Mouse (Mus musculus): ENCODE results near the gene Hand2. TPM values are rescaled to one million over a fixed set of nuclear protein-coding genes. Genes with fewer than 3 reads are reported as not detected.

The Hand2 gene
- total and polyA plus RNA-seq, 3 experiments: not detected

- H3K9ac ChIP-seq (ENCODE audit: control insufficient read depth, low read depth, low read length, poor library complexity, severe bottlenecking): no peak overlapping the region
- TF ChIP-seq ETS1 (IDR thresholded peaks at IDR 0.05; ENCODE audit: low read depth, low read length) (no peak), KAT2A (conservative IDR thresholded peaks at IDR 0.05; ENCODE audit: low read depth, low read length) (no peak), NELFE (IDR thresholded peaks at IDR 0.05; ENCODE audit: low read depth, low read length) (no peak), HCFC1 (IDR thresholded peaks at IDR 0.05; ENCODE audit: low read depth, low read length) (no peak), TAL1 (IDR thresholded peaks at IDR 0.05; ENCODE audit: low read length) (no peak), MEF2A (IDR thresholded peaks at IDR 0.05; ENCODE audit: extremely low read depth, insufficient replicate concordance, low read depth, low read length, poor library complexity, severe bottlenecking) (no peak), MYC (IDR thresholded peaks at IDR 0.05; ENCODE audit: low read depth, low read length) (no peak), RCOR1 (IDR thresholded peaks at IDR 0.05; ENCODE audit: low read depth, low read length) (no peak), POLR2A (IDR thresholded peaks at IDR 0.05; ENCODE audit: control insufficient read depth in 1 of 2, insufficient read depth in 1 of 2, low read depth in 1 of 2, low read length in 2 of 2, poor library complexity in 1 of 2) (no peak), MAFK (IDR thresholded peaks at IDR 0.05; ENCODE audit: borderline replicate concordance, low read depth, low read length) (no peak), USF2 (IDR thresholded peaks at IDR 0.05; ENCODE audit: borderline replicate concordance in 1 of 2, insufficient read depth in 1 of 2, low read depth in 1 of 2, low read length in 2 of 2) (no peak), ZKSCAN1 (IDR thresholded peaks at IDR 0.05; ENCODE audit: low read depth, low read length) (no peak), NRF1 (IDR thresholded peaks at IDR 0.05; ENCODE audit: insufficient read depth, low read depth, low read length, poor library complexity, severe bottlenecking) (no peak), MXI1 (IDR thresholded peaks at IDR 0.05; ENCODE audit: low read depth, low read length) (no peak), RAD21 (IDR thresholded peaks at IDR 0.05; ENCODE audit: low read depth, low read length) (no peak), ZNF384 (IDR thresholded peaks at IDR 0.05; ENCODE audit: low read depth, low read length) (no peak)
- H3K27ac ChIP-seq (ENCODE audit: control insufficient read depth, low read depth, low read length): no peak overlapping the region
- H3K9me3 ChIP-seq (replicated peaks; ENCODE audit: insufficient read depth, low read length): no peaks in the 10 kb centered on the region
- H3K36me3 ChIP-seq (ENCODE audit: control insufficient read depth in 1 of 2, insufficient read depth in 2 of 2, low read length in 2 of 2): no peaks in the 10 kb centered on the region
- no peaks in the 10 kb centered on the region for H3K27me3 ChIP-seq (ENCODE audit: control insufficient read depth in 1 of 2, insufficient read depth in 2 of 2, low read length in 2 of 2)
- H3K4me1 ChIP-seq (ENCODE audit: control insufficient read depth in 1 of 2, insufficient read depth in 2 of 2, low read length in 2 of 2): no peaks in the 10 kb centered on the region
- no peaks in the 10 kb centered on the region for H3K79me2 ChIP-seq (ENCODE audit: control insufficient read depth, insufficient read depth, low read length, poor library complexity)
- H3K4me3 ChIP-seq (ENCODE audit: control insufficient read depth in 1 of 2, insufficient read depth in 1 of 2, low read depth in 2 of 2, low read length in 2 of 2): no peak overlapping the region
- no peak for DNase-seq (ENCODE audit: low read depth, low spot score)
Observed at GRCm38 (mm10) chr8:57306441-57306840, 14.3 kb upstream of the Hand2 start.

GRCm38 (mm10) chr8:57309844-57310485 is 10.8 kb upstream of the Hand2 start:
- Histone ChIP-seq H3K36me3 (ENCODE audit: control insufficient read depth in 1 of 2, insufficient read depth in 2 of 2, low read length in 2 of 2) (no peaks in the 10 kb centered on the region), H3K4me3 (ENCODE audit: control insufficient read depth in 1 of 2, insufficient read depth in 1 of 2, low read depth in 2 of 2, low read length in 2 of 2) (no peak overlapping the region), H3K9me3 (replicated peaks; ENCODE audit: insufficient read depth, low read length) (no peaks in the 10 kb centered on the region), H3K79me2 (ENCODE audit: control insufficient read depth, insufficient read depth, low read length, poor library complexity) (no peaks in the 10 kb centered on the region), H3K27ac (ENCODE audit: control insufficient read depth, low read depth, low read length) (no peak overlapping the region), H3K4me1 (ENCODE audit: control insufficient read depth in 1 of 2, insufficient read depth in 2 of 2, low read length in 2 of 2) (no peaks in the 10 kb centered on the region), H3K9ac (ENCODE audit: control insufficient read depth, low read depth, low read length, poor library complexity, severe bottlenecking) (no peak overlapping the region), H3K27me3 (ENCODE audit: control insufficient read depth in 1 of 2, insufficient read depth in 2 of 2, low read length in 2 of 2) (no peaks in the 10 kb centered on the region)
- no peak for DNase-seq (ENCODE audit: low read depth, low spot score)
- TF ChIP-seq ZNF384 (IDR thresholded peaks at IDR 0.05; ENCODE audit: low read depth, low read length) (no peak), NRF1 (IDR thresholded peaks at IDR 0.05; ENCODE audit: insufficient read depth, low read depth, low read length, poor library complexity, severe bottlenecking) (no peak), POLR2A (IDR thresholded peaks at IDR 0.05; ENCODE audit: control insufficient read depth in 1 of 2, insufficient read depth in 1 of 2, low read depth in 1 of 2, low read length in 2 of 2, poor library complexity in 1 of 2) (no peak), RCOR1 (IDR thresholded peaks at IDR 0.05; ENCODE audit: low read depth, low read length) (no peak), JUND (IDR thresholded peaks at IDR 0.05; ENCODE audit: low read depth, low read length) (no peak), ZMIZ1 (IDR thresholded peaks at IDR 0.05; ENCODE audit: low read depth, low read length) (no peak), SIN3A (IDR thresholded peaks at IDR 0.05; ENCODE audit: low read length) (no peak), TAL1 (IDR thresholded peaks at IDR 0.05; ENCODE audit: low read length) (no peak), E2F4 (IDR thresholded peaks at IDR 0.05; ENCODE audit: borderline replicate concordance, low read depth, low read length) (no peak), MXI1 (IDR thresholded peaks at IDR 0.05; ENCODE audit: low read depth, low read length) (no peak), HCFC1 (IDR thresholded peaks at IDR 0.05; ENCODE audit: low read depth, low read length) (no peak)
